Mouse (Mus musculus) thymus, postnatal 10 days (tissue): ENCODE measurements around the gene Commd8.

Source experiments
- DNase-seq, 2 experiments: peaks; one replicate each; pipeline ENCODE4 v3.0.0; 2021; ENCODE audit warnings: low spot score in 2 of 2

Commd8 gene

GRCm38 (mm10) chr5:72167594-72168284, at the start of gene Commd8:
Gene Commd8, minus strand, starts transcription at chr5:72168189.
- DNase-seq, result peak; percentile 96

- no peak for DNase-seq
These were observed 43.8 kb upstream of the Commd8 start for GRCm38 (mm10) chr5:72211741-72212140.

GRCm38 (mm10) chr5:72210812-72211139, 42.8 kb upstream of the Commd8 start:
- DNase-seq, result no peak

- DNase-seq, result no peak
These were observed 42.3 kb upstream of the Commd8 start for GRCm38 (mm10) chr5:72210123-72210811.

GRCm38 (mm10) chr5:72208515-72208914, 40.5 kb upstream of the Commd8 start:
- DNase-seq, result no peak

- no peak for DNase-seq
These were observed 37.3 kb upstream of the Commd8 start for GRCm38 (mm10) chr5:72205271-72205670.

- DNase-seq, result no peak
These were observed 36.5 kb upstream of the Commd8 start for GRCm38 (mm10) chr5:72204507-72204906.

GRCm38 (mm10) chr5:72203734-72204073, 35.7 kb upstream of the Commd8 start:
- no peak for DNase-seq

GRCm38 (mm10) chr5:72203028-72203733, 35.2 kb upstream of the Commd8 start:
- peak; percentile 78 to 83 for DNase-seq

- DNase-seq, result no peak
These were observed 34.0 kb upstream of the Commd8 start for GRCm38 (mm10) chr5:72202016-72202415.

- DNase-seq, result no peak
These were observed 33.6 kb upstream of the Commd8 start for GRCm38 (mm10) chr5:72201600-72201999.

- no peak for DNase-seq
These were observed 27.5 kb upstream of the Commd8 start for GRCm38 (mm10) chr5:72195442-72195841.

GRCm38 (mm10) chr5:72191932-72192331, 23.9 kb upstream of the Commd8 start:
- no peak for DNase-seq

GRCm38 (mm10) chr5:72191154-72191553, 23.2 kb upstream of the Commd8 start:
- DNase-seq, result no peak

GRCm38 (mm10) chr5:72184437-72185100, 16.6 kb upstream of the Commd8 start:
- DNase-seq, result no peak

- no peak for DNase-seq
These were observed 15.9 kb upstream of the Commd8 start for GRCm38 (mm10) chr5:72183929-72184328.

- DNase-seq, result no peak
These were observed 14.8 kb upstream of the Commd8 start for GRCm38 (mm10) chr5:72182804-72183203.

- DNase-seq, result no peak
These were observed 13.2 kb upstream of the Commd8 start for GRCm38 (mm10) chr5:72181194-72181593.

- DNase-seq, result no peak
These were observed 7.5 kb upstream of the Commd8 start for GRCm38 (mm10) chr5:72175530-72175929.

- DNase-seq, result no peak
These were observed 7.1 kb upstream of the Commd8 start for GRCm38 (mm10) chr5:72175050-72175449.

- no peak for DNase-seq
These were observed 5.5 kb upstream of the Commd8 start for GRCm38 (mm10) chr5:72173521-72173920.

- DNase-seq, result peak in 1 of 2 experiments; percentile 72
These were observed 4.7 kb upstream of the Commd8 start for GRCm38 (mm10) chr5:72172675-72173074.
